Mouse (Mus musculus) heart, postnatal 0 days (tissue): Measurements from ENCODE around the gene Ankrd53.

Source experiments
- CTCF ChIP-seq: IDR thresholded peaks from 2 replicates; pipeline ENCODE4 v1.5.1; 2016; ENCODE audit warnings: antibody characterized with exemption, control low read depth, low read depth
- EP300 ChIP-seq: IDR thresholded peaks from 2 replicates; pipeline ENCODE4 v1.6.1; 2016; ENCODE audit warnings: antibody characterized with exemption, low read depth

GRCm38 (mm10) chr6:83775638-83776293 is 13.3 kb downstream of the Ankrd53 start, which contains the start of gene Tex261:
- TF ChIP-seq CTCF (peak; percentile 83), EP300 (no peak)
